Mouse (Mus musculus) urinary bladder, postnatal 4 days (tissue): ENCODE measurements around the gene Cdk5r1.

Experiments used
- DNase-seq, 2 experiments: peaks; one replicate each; pipeline ENCODE4 v3.0.0; 2021 to 2022; ENCODE audit warnings: low spot score in 2 of 2

Gene Cdk5r1

DNA sequence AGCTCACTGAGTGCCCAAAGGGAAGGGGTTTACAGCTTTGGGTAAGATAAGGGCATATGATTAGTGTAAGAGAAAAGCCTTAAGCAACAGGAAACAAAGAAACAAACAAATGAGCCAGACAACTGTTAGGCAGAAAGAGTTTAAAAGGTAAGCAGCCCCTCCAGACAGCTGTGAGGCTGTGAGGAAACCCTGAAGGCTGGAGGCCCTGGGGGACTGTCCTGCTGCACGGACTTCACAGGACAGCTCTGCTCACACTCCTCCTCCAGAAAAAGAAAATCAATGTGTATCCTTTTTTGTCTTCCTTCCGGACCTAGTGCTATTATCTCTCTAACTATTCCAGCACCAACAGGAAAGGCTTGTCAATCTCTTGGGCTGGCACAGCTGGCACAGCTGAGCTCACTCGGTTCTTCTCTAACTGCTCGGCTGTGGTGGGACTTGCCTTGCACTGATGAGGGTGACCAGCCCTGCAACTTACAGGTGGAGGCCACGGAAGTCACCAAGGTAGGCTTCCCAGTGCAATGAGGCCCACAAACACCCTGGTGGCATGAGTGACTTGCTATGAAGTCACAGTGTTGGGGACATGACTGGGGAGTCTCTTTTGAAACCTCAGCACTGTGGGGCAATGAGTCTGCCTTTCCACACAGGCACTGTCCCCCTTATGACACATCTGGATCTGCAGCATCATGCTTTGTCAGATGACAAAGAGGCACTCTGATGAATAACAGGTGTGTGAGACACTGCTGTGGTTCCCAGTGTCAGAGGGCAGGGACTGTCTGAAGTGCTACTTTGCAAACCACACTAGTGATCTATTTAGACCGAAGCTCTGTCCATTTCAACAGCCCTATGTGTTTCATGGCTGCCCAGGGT lies 27.9 kb downstream of the Cdk5r1 start:
- no peak for DNase-seq

DNA sequence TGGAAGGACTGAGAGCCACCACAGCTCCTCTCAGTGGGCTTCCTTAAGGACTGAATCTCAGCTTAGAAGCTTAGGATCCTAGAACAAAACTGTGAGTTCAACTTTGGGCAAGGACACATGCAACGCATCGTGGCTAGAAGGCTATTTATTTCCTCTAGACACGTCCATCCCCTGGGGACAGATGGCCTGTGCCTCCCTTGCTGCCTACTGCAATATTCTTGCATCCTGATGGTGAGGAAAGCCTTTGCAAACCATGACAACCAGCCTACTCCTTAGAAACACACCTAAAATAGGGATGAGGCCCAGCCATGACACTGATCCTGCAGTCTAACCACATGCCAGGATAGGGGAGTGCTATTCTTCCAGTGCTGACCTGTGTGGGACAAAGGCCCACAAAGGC lies 28.8 kb downstream of the Cdk5r1 start:
- no peak for DNase-seq

DNA sequence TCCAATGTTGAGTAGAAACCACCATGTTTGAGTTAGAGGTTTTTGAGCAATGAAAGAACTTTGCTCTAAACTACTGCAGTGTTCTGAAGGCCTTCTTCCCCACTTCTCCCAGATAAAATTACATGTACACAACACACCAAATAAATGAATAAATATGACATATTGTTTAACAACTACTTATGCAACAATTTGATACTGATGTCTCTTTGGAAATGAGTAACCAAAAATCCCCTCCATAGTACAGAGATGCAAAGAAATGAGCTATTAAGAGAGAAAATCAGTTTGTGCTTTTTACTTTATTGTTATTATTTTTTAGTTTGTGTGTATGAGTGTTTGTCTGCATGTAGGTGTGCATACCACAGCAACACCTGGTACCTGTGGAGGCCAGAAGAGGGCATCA lies 29.7 kb downstream of the Cdk5r1 start:
- no peak for DNase-seq

- no peak for DNase-seq
Observed at GRCm38 (mm10) chr11:80507791-80508190, 31.0 kb downstream of the Cdk5r1 start.

GRCm38 (mm10) chr11:80508361-80509175 lies 31.7 kb downstream of the Cdk5r1 start:
- no peak for DNase-seq

DNA sequence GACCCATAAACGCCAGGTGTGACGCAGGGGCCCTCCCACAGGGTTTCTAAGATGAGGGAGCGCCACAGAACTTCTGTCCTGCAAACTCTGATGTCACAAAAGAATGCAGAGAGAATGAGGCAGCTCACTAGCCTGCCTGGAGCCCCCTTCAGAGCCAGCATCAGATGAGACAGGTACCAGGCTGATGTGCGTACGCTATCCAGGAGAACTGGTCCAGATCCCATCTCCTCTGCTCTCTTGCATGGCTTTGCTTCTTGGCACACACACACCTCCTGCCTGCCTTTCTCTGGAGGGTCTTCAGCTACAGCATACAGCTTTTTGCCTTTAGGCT lies 32.3 kb downstream of the Cdk5r1 start:
- DNase-seq = no peak

DNA sequence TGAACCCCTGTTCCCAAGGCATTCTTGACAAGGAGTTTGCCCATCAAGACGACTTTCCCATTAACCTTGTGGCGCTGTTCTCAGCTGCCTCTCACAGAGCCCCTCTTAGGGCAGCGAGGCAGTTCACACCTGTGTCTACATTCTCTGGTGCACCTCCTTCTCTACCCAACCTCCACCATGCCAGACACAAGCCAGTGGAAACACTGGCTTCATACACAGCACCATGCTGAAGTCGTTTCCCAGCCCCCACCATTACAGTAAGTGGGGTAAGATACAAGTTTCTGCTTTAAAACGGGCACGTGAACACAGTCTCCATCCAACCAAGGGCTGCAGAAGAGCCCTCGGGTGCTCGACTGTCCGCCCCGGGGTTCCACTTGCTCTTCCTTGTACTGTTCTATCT lies 33.3 kb downstream of the Cdk5r1 start:
- DNase-seq = no peak

DNA sequence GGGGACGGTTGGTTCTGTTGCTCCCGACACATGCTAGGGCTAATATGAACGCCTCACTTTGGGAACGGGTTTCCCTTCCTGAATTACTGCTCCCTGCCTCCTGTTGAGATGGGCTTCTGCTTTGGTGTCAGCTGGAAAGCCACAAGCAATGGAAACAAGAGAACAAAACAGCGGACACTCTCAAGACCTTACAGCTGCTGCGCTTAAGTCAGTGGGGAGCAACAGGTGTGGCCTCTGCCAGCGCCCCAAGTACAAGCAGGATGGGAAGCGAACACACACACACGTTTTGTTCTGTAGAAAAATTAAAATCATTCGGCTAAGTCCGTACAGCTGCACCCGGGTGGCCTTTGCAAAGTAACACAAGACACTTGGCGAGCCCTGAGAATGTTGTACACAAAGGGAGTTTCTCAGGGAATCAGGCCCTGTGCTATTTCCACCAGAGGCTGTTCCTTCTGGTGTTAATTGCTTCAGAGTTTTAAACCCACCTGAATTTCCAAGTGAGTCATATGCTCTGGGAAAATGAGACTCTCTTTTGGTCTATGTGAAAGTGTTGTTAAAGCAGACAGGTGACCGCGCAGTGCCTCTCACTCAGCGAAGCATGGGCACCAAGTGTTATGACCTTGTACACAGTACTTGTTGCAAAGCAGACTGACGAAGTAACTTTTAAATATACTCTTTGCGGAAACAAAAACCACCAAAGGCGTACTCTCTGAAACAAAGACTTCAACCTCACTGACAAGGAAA lies 35.7 kb downstream of the Cdk5r1 start:
- DNase-seq = no peak

DNA sequence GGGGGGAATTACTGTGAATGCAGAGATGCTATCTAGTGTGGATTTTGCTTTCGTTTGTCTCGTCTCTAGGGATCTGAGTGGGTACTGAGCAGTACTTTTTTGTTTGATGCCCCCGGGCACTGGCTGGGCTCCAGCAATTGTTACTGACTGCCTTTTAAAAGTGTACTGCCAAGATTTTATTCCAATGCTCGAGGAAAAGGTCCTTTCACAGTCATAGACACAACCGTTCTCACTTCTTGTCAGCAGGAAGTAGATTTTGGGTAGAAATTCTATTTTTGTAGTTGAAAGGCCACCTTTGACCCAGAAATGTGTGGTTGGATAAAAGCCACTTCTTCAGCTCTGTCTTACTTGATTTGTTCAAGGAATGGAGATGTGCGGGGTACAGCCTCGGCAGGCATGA lies 37.0 kb downstream of the Cdk5r1 start:
- DNase-seq = no peak

- DNase-seq = no peak
Observed at GRCm38 (mm10) chr11:80515346-80515745, 38.5 kb downstream of the Cdk5r1 start.

DNA sequence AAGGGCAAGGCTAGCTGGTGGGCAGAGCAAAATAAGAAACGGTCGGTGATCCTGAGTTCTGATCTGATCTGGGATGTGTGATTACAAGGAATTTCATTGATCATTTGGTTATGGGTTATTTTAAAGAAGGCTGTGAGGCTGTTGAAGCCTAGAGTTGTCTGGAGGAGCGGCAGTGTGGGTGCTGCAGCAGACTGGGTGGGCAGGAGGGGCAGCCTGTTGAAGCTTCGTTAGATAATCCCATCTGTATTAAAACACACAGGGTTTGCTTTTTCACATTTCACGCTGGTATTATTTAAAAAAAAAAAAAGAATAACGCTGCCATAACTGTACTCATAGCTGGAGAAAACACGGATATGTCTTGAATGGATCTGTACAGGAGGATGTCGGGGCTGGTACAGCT lies 39.1 kb downstream of the Cdk5r1 start:
- no peak for DNase-seq

DNA sequence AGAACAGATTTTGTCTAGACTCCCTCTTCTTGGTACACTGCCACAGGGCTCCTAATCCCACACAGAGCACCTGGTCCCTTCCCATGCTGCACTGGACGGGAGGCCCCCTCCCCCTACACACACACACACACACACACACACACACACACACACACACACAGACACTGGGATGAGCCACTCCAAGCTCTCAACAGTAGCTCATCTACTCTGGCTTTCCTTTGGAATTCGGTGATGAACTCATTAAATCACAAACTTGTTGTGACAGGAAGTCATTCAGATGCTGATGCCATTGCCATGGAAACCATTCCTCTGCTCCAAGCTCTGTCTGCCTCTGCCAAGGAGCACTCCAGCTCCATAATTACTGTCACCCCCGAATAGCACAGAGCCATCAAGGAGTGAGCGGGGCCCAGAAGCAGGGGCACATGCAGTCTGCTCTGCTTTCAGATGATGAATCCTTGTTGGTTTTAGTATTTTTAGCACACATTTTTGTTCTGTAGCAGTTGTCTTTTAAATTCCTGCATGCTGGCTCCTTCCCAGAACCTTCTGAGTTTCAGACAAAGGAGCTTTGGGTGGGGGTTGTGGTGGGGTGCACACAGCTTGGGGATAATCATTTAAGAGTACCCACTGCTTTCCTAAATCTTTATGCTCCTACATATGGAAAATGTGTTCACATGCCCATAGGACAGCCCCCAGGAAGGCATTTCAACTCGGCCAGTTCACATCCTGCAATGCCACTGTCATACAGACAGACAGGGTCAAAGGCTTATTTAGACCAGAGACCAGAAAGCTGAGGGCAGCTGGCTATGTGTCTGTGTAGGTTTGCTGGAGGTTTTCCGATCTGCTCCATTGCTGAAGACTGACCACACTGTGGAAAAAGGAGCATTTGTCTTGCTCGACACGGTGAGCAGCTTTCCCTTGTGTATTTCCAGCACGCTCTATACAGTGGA lies 41.9 kb downstream of the Cdk5r1 start:
- no peak for DNase-seq

DNA sequence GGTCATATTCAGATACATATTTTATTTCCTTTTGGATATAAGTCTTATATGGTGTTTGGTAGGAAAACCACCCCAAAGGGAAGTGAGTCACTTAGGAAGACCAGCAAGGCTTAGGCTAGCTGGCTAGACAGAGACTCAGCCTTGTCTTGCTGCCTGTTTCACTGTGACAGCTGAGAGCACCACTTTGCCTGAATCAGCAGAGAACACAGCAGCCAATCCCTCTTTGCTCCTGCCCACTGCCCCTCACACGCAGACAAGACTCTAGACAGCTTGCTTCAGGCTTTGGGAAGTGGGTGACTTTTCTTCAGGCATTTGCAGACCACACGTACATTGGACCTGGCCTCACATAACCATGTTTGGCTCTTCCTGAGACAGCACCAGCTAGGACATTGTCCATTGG lies 44.3 kb downstream of the Cdk5r1 start:
- no peak for DNase-seq

DNA sequence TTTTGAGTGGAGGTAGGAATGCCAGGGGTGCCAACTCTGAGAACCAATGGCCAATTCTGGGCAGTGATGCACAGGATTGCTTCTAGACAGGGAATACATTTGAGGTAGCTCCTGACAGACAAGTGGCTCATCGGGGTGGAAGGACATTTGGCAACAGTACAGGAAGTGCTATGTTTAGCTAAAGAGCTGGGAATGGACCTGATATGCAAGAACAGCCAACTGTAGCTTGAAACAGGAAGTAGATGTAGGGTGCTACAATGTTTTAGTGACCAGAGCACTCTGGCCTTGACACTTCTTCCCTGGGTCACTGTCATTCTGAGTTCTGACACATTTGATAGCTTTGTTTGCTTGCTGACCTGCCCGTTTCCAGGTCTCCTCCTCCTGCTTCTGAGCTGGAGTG lies 46.0 kb downstream of the Cdk5r1 start:
- DNase-seq = no peak

DNA sequence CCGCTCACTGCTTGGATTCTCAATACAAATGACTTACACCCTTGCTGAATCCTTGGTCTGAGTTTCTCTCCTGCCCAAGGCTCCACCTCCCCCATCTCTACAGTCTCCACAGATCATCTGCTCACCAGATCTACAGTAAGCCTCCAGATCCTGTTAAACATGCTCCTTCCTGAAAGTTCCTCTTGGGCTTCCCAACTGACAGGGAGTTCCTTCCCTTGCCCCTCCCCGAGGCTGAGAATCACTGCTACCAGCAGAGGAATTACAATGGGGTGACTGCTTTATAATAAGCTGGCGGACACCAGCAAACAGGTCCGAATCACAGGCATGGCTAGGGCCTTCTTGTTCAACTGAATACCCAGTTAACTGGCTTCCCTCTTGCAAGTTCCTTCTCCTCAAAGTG lies 46.6 kb downstream of the Cdk5r1 start:
- DNase-seq = no peak

- no peak for DNase-seq
Observed at GRCm38 (mm10) chr11:80524213-80524612, 47.4 kb downstream of the Cdk5r1 start.

DNA sequence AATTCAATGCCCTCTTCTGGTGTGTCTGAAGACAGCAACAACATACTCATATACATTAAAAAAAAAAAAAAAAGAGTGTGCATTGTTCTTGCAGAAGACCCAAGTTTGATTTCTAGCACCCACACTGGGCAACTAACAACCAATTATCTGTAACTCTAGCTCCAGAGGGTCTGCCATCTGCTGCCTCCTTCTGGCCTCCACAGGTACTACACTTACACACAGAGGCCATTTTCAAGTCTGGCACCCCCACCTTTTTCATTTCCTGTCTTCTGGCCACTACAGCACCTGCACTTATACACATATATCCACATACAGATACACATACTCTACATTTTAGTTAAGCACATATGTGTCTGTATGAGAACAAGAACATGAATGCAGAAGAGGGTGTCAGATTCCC lies 50.9 kb downstream of the Cdk5r1 start:
- no peak for DNase-seq

GRCm38 (mm10) chr11:80529149-80529548 lies 52.3 kb downstream of the Cdk5r1 start:
- no peak for DNase-seq
